Mouse (Mus musculus) layer of hippocampus, postnatal 36 days (tissue): ENCODE measurements around the gene Atp2a3. TPM values are rescaled to one million over a fixed set of nuclear protein-coding genes. Genes with fewer than 3 reads are reported as not detected.
A peak's percentile ranks its signal among the peaks of the same experiment; 100 is the strongest.

ENCODE experiments used
- DNase-seq, 2 experiments: peaks; one replicate each; pipeline ENCODE4 v3.0.0; 2022
- microRNA-seq, 2 experiments: library from miRNA; unstranded; fragments of <30 nt; microRNA quantifications; one replicate each; pipeline ENCODE4 v1.2.0; 2021
- total RNA-seq, 2 experiments: library from RNA; stranded (reverse); gene quantifications; 2 replicates each; pipeline ENCODE4 v1.2.3; 2021

Gene Atp2a3
- total RNA-seq, 2 experiments from 2014 or later, result 4.3 to 5.7 TPM

GRCm38 (mm10) chr11:73037691-73038090 lies 76.7 kb downstream of the Atp2a3 start:
- DNase-seq, result no peak

GRCm38 (mm10) chr11:73039102-73039799 lies 78.3 kb downstream of the Atp2a3 start:
- DNase-seq, result peak in 1 of 2 experiments; percentile 47

Small RNA genes lying within 50 kb of the gene (microRNA-seq; reads per million reads assigned to microRNA genes)
- 0 reads per million in 2 experiments for gene Gm44467

Other genes with a start within 250 kb of the Atp2a3 start
- 10 to 100 TPM; 18.6 to 22.8 TPM for gene Cyb5d2, start 165.0 kb upstream of the Atp2a3 start, total RNA-seq
- gene Zzef1, start 164.9 kb upstream of the Atp2a3 start, total RNA-seq, result 10 to 100 TPM; 42.1 to 51.0 TPM
- gene P2rx1, start 37.9 kb downstream of the Atp2a3 start, total RNA-seq, result under 1 TPM; 0.46 to 0.62 TPM
- gene Camkk1, start 57.8 kb downstream of the Atp2a3 start, total RNA-seq, result 100 to 1,000 TPM; 157 to 161 TPM
- gene Ncbp3, start 86.6 kb downstream of the Atp2a3 start, total RNA-seq, result 10 to 100 TPM; 10.3 to 10.9 TPM
- under 1 TPM; 0.15 to 0.18 TPM for gene Itgae, start 129.4 kb downstream of the Atp2a3 start, total RNA-seq
- under 1 TPM; 0.23 to 0.32 TPM for gene Haspin, start 177.1 kb downstream of the Atp2a3 start, total RNA-seq
- 1 to 10 TPM; 2.3 to 3.4 TPM for gene P2rx5, start 199.3 kb downstream of the Atp2a3 start, total RNA-seq
- 10 to 100 TPM; 51.5 to 59.7 TPM for gene Emc6, start 215.9 kb downstream of the Atp2a3 start, total RNA-seq
- 10 to 100 TPM; 10.9 to 11.2 TPM for gene Tax1bp3, start 215.9 kb downstream of the Atp2a3 start, total RNA-seq
- 10 to 100 TPM; 21.2 to 24.8 TPM for gene Ctns, start 237.9 kb downstream of the Atp2a3 start, total RNA-seq
- 1 to 10 TPM; 3.4 to 3.5 TPM for gene Shpk, start 238.3 kb downstream of the Atp2a3 start, total RNA-seq